Mouse (Mus musculus) MEL (cell line): ENCODE results near the gene Celf2. TPM values are rescaled to one million over a fixed set of nuclear protein-coding genes. Genes with fewer than 3 reads are reported as not detected.

Experiments used
- DNase-seq: peaks from one replicate; pipeline ENCODE4 v3.0.0; 2011; ENCODE audit warnings: low read depth, low spot score
- H3K27ac ChIP-seq: 2 replicates; pipeline ENCODE4 v1.5.1; 2012; ENCODE audit warnings: low read depth, mild to moderate bottlenecking, control low read depth, low read length, moderate library complexity; ENCODE audit not compliant: control insufficient read depth
- H3K27me3 ChIP-seq, 2 experiments: fragments of 150-350 bp in 1 of 2; sonication (generic) in 1 of 2; 2 replicates each; pipeline ENCODE4 v1.6.1; 2012; ENCODE audit warnings: low read length in 2 of 2, mild to moderate bottlenecking in 2 of 2, improper control_type of control experiment in 1 of 2, moderate library complexity in 1 of 2; ENCODE audit not compliant: insufficient read depth in 2 of 2, control insufficient read depth in 1 of 2
- H3K36me3 ChIP-seq, 2 experiments: 2 replicates each; pipeline ENCODE4 v1.6.1; 2012 to 2014; ENCODE audit warnings: low read length in 2 of 2, improper control_type of control experiment in 1 of 2, inconsistent platforms in 1 of 2, mild to moderate bottlenecking in 1 of 2; ENCODE audit not compliant: insufficient read depth in 2 of 2, control insufficient read depth in 1 of 2
- H3K4me1 ChIP-seq, 2 experiments: fragments of 150-350 bp in 1 of 2; sonication (generic) in 1 of 2; 2 replicates each; pipeline ENCODE4 v1.6.1; 2012; ENCODE audit warnings: low read length in 2 of 2, improper control_type of control experiment in 1 of 2, mild to moderate bottlenecking in 1 of 2; ENCODE audit not compliant: insufficient read depth in 2 of 2, control insufficient read depth in 1 of 2
- H3K4me3 ChIP-seq, 2 experiments: fragments of 150-350 bp in 1 of 2; sonication (generic) in 1 of 2; 2 replicates each; pipeline ENCODE4 v1.5.1; 2012; ENCODE audit warnings: low read depth in 2 of 2, low read length in 2 of 2, mild to moderate bottlenecking in 2 of 2, moderate library complexity in 2 of 2, control low read depth in 1 of 2, improper control_type of control experiment in 1 of 2; ENCODE audit not compliant: control insufficient read depth in 1 of 2, insufficient read depth in 1 of 2
- H3K79me2 ChIP-seq: 2 replicates; pipeline ENCODE4 v1.6.1; 2012; ENCODE audit warnings: mild to moderate bottlenecking, low read length, moderate library complexity; ENCODE audit not compliant: control insufficient read depth, poor library complexity, insufficient read depth
- H3K9ac ChIP-seq: 2 replicates; pipeline ENCODE4 v1.6.1; 2012; ENCODE audit warnings: low read depth, mild to moderate bottlenecking, control low read depth, low read length, moderate library complexity; ENCODE audit not compliant: control insufficient read depth, poor library complexity, severe bottlenecking
- H3K9me3 ChIP-seq: fragments of 150-350 bp; sonication (generic); replicated peaks from 2 replicates; pipeline ENCODE4 v1.6.1; 2012; ENCODE audit warnings: mild to moderate bottlenecking, low read length, improper control_type of control experiment, moderate library complexity; ENCODE audit not compliant: insufficient read depth
- BHLHE40 ChIP-seq: IDR thresholded peaks from 2 replicates; pipeline ENCODE4 v1.6.1; 2012; ENCODE audit warnings: low read depth, mild to moderate bottlenecking, inconsistent platforms, low read length, improper control_type of control experiment, borderline replicate concordance
- E2F4 ChIP-seq: IDR thresholded peaks from 2 replicates; pipeline ENCODE4 v1.6.1; 2011; ENCODE audit warnings: low read depth, low read length, improper control_type of control experiment, borderline replicate concordance
- ELF1 ChIP-seq: IDR thresholded peaks from 2 replicates; pipeline ENCODE4 v1.6.1; 2014; ENCODE audit warnings: low read depth, mild to moderate bottlenecking, inconsistent platforms, low read length, improper control_type of control experiment, moderate library complexity
- EP300 ChIP-seq, 2 experiments: IDR thresholded peaks; 2 replicates each; pipeline ENCODE4 v1.6.1; 2011; ENCODE audit warnings: improper control_type of control experiment in 2 of 2, low read length in 2 of 2, low read depth in 1 of 2, mild to moderate bottlenecking in 1 of 2
- KAT2A ChIP-seq: conservative IDR thresholded peaks from 2 replicates; pipeline ENCODE4 v1.6.1; 2012; ENCODE audit warnings: low read depth, low read length, improper control_type of control experiment, inconsistent platforms
- MAFK ChIP-seq: IDR thresholded peaks from 2 replicates; pipeline ENCODE4 v1.6.1; 2011; ENCODE audit warnings: low read depth, mild to moderate bottlenecking, low read length, improper control_type of control experiment, borderline replicate concordance
- MEF2A ChIP-seq: IDR thresholded peaks from 2 replicates; pipeline ENCODE4 v1.6.1; 2014; ENCODE audit warnings: low read depth, mild to moderate bottlenecking, inconsistent platforms, low read length, improper control_type of control experiment; ENCODE audit not compliant: poor library complexity, insufficient replicate concordance, severe bottlenecking; ENCODE audit errors: extremely low read depth
- MYB ChIP-seq: IDR thresholded peaks from 2 replicates; pipeline ENCODE4 v1.6.1; 2011; ENCODE audit warnings: mild to moderate bottlenecking, low read depth, low read length, improper control_type of control experiment
- SMC3 ChIP-seq: IDR thresholded peaks from 2 replicates; pipeline ENCODE4 v1.6.1; 2011; ENCODE audit warnings: low read depth, low read length, improper control_type of control experiment
- TAL1 ChIP-seq: IDR thresholded peaks from 2 replicates; pipeline ENCODE4 v1.6.1; 2012; ENCODE audit warnings: mild to moderate bottlenecking, inconsistent platforms, low read length, moderate library complexity, mixed read lengths
- USF2 ChIP-seq, 2 experiments: IDR thresholded peaks; 2 replicates each; pipeline ENCODE4 v1.6.1; 2011 to 2012; ENCODE audit warnings: improper control_type of control experiment in 2 of 2, low read length in 2 of 2, borderline replicate concordance in 1 of 2, inconsistent platforms in 1 of 2, low read depth in 1 of 2, mild to moderate bottlenecking in 1 of 2; ENCODE audit not compliant: insufficient read depth in 1 of 2
- polyA plus RNA-seq, 2 experiments: library from polyadenylated mRNA; stranded (reverse) in 1 of 2; unstranded in 1 of 2; fragments of >175 nt in 1 of 2; fragments of >200 nt in 1 of 2; gene quantifications; 2 replicates each; pipeline versions ENCODE4 v1.2.1 to v1.2.4; 2012; ENCODE audit warnings: low replicate concordance in 2 of 2, low read depth in 1 of 2; ENCODE audit not compliant: insufficient read length in 2 of 2, insufficient read depth in 1 of 2, missing spikeins in 1 of 2
- total RNA-seq: library from RNA; depleted of rRNA; stranded (reverse); fragments of 300-350 nt; gene quantifications from 2 replicates; pipeline ENCODE4 v1.2.3, GENCODE M21; 2012

The Celf2 gene
- total and polyA plus RNA-seq, 3 experiments = 8.9 to 16.7 TPM; not detected in 1

DNA sequence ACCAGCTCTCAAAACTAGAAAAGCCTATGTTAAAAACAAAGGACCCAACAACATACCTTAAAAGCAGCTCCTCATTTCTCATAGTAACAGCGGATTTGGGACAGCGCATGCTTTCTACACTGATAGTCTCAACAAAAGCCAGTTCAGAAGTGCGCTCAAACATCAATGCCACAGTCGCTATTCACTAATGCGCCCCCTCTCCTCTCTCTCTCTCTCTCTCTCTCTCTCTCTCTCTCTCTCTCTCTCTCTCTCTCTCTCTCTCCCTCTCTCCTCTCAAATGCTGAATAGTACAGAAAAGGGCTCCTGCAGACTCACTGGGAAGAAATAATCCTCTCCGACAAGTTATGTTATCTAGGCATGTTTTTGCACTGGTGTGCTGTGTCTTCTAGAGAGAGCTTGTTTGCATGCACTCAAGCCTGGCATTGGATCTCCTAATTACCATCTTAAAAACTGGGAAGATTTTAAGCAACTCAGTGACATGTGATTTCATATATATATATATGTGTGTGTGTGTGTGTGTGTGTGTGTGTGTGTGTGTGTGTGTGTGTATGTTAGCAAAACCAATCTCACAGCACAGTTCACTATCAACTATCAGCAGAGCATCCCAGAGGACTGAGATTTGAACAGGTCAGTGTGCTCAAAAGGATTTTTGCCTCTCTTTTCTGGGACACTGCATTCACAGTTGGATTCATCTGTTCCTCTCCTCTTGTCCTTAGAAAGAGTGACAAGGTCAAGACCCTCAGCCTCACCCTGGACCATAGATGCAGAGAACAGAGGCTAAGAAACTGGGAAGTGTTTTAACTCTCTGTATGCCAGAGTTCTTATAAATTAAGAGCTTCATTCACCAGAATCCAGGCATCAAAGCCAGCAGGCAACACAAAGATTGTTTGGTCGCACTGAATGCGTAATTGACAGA is 624.3 kb downstream of the Celf2 start:
- DNase-seq = no peak
- no peak for TF ChIP-seq BHLHE40
- no peak for TF ChIP-seq EP300 (IDR thresholded peaks at IDR 0.05; ENCODE audit: low read depth in 1 of 2, low read length in 2 of 2)
- no peak for TF ChIP-seq MYB
- TF ChIP-seq ELF1 = no peak
- no peak for TF ChIP-seq SMC3

GRCm38 (mm10) chr2:6883996-6884795 is 625.2 kb downstream of the Celf2 start:
- Histone ChIP-seq H3K36me3 (no peaks in the 10 kb centered on the region), H3K27me3 (no peaks in the 10 kb centered on the region; a peak in 1 of 4 replicates), H3K4me1 (no peaks in the 10 kb centered on the region), H3K4me3 (no peak overlapping the region), H3K27ac (no peak overlapping the region), H3K9me3 (no peaks in the 10 kb centered on the region), H3K79me2 (no peaks in the 10 kb centered on the region)
- no peak for TF ChIP-seq BHLHE40
- TF ChIP-seq MEF2A = no peak
- TF ChIP-seq TAL1 = no peak
- TF ChIP-seq MAFK = no peak
- TF ChIP-seq KAT2A = no peak
- TF ChIP-seq E2F4 = no peak
- no peak for TF ChIP-seq USF2 (IDR thresholded peaks at IDR 0.05; ENCODE audit: borderline replicate concordance in 1 of 2, insufficient read depth in 1 of 2, low read depth in 1 of 2, low read length in 2 of 2)
- TF ChIP-seq, all 39 proteins: peak for 0
- DNase-seq = no peak
- H3K9ac ChIP-seq = no peak overlapping the region

More for the DNA sequence above, 624.3 kb downstream of the Celf2 start:
- Histone ChIP-seq H3K4me1 (no peaks in the 10 kb centered on the region), H3K27ac (no peak overlapping the region), H3K4me3 (no peak overlapping the region), H3K36me3 (no peaks in the 10 kb centered on the region), H3K79me2 (no peaks in the 10 kb centered on the region), H3K27me3 (no peaks in the 10 kb centered on the region; a peak in 1 of 4 replicates), H3K9ac (no peak overlapping the region), H3K9me3 (no peaks in the 10 kb centered on the region)
